Mouse (Mus musculus) heart, embryonic 10.5 days (tissue): ENCODE results near the gene Sbsn. TPM values are rescaled to one million over a fixed set of nuclear protein-coding genes. Genes with fewer than 3 reads are reported as not detected.

Source experiments
- DNase-seq: peaks from one replicate; pipeline ENCODE4 v3.0.0-alpha.2; 2017; ENCODE audit warnings: low spot score
- H3K27ac ChIP-seq: fragments of 300-500 bp; sonication (generic); 2 replicates; pipeline ENCODE4 v1.5.1; 2016; ENCODE audit warnings: mild to moderate bottlenecking
- H3K27me3 ChIP-seq: fragments of 300-500 bp; sonication (generic); 2 replicates; pipeline ENCODE4 v1.6.1; 2016; ENCODE audit warnings: mild to moderate bottlenecking; ENCODE audit not compliant: poor library complexity, insufficient read depth, severe bottlenecking
- H3K36me3 ChIP-seq: fragments of 300-500 bp; sonication (generic); 2 replicates; pipeline ENCODE4 v1.6.1; 2016; ENCODE audit warnings: mild to moderate bottlenecking, moderate library complexity
- H3K4me1 ChIP-seq: fragments of 300-500 bp; sonication (generic); 2 replicates; pipeline ENCODE4 v1.6.1; 2016; ENCODE audit warnings: mild to moderate bottlenecking
- H3K4me3 ChIP-seq: fragments of 300-500 bp; sonication (generic); 2 replicates; pipeline ENCODE4 v1.5.1; 2016; ENCODE audit warnings: mild to moderate bottlenecking, moderate library complexity
- H3K9me3 ChIP-seq: fragments of 300-500 bp; sonication (generic); 2 replicates; pipeline ENCODE4 v1.6.1; 2016; ENCODE audit warnings: mild to moderate bottlenecking, moderate library complexity
- WGBS: fragments of 180-500 bp; shearing (Covaris S2); methylation state at CpG from one replicate; pipeline ENCODE4 v1.1.7; 2016; 5-methylcytosine and 5-hydroxymethylcytosine counted together
- polyA plus RNA-seq: library from polyadenylated mRNA; unstranded; fragments of >200 nt; fragmentation: Nextera tagmentation; extraction: Ambion mirVana; gene quantifications from 2 replicates; pipeline ENCODE4 v1.2.1, GENCODE M21; 2016

Sbsn gene
- polyA plus RNA-seq, 1 experiment from 2014 or later, result 1.1 TPM

- no peaks in the 10 kb centered on the region for H3K9me3 ChIP-seq
- H3K27me3 ChIP-seq, result peaks cover 8% of the 10 kb centered on the region; the same call in 1 of the 2 replicates
- DNase-seq, result no peak
- H3K27ac ChIP-seq, result no peak overlapping the region
- H3K4me3 ChIP-seq, result no peak overlapping the region
- H3K4me1 ChIP-seq, result peaks cover 18% of the 10 kb centered on the region
- no peaks in the 10 kb centered on the region for H3K36me3 ChIP-seq
- 85% methylated on average over 4 of the region's 4 CpGs for WGBS
Observed at GRCm38 (mm10) chr7:30766408-30766807, 15.1 kb downstream of the Sbsn start.

- Histone ChIP-seq H3K9me3 (no peaks in the 10 kb centered on the region), H3K27ac (no peak overlapping the region), H3K4me3 (no peak overlapping the region), H3K27me3 (peaks cover 5% of the 10 kb centered on the region; the same call in 1 of the 2 replicates), H3K4me1 (peaks cover 13% of the 10 kb centered on the region), H3K36me3 (no peaks in the 10 kb centered on the region)
- 31% methylated on average over 9 of the region's 9 CpGs for WGBS
- DNase-seq, result no peak
Observed at GRCm38 (mm10) chr7:30769236-30769635, 18.0 kb downstream of the Sbsn start.

GRCm38 (mm10) chr7:30776104-30776503 is 24.8 kb downstream of the Sbsn start:
- no peaks in the 10 kb centered on the region for H3K27me3 ChIP-seq
- H3K9me3 ChIP-seq, result no peaks in the 10 kb centered on the region
- H3K27ac ChIP-seq, result no peak overlapping the region
- no peak overlapping the region for H3K4me3 ChIP-seq
- no peaks in the 10 kb centered on the region for H3K36me3 ChIP-seq
- no peaks in the 10 kb centered on the region for H3K4me1 ChIP-seq
- no peak for DNase-seq
- 78% methylated on average over 9 of the region's 9 CpGs for WGBS

- H3K27me3 ChIP-seq, result no peaks in the 10 kb centered on the region
- no peaks in the 10 kb centered on the region for H3K4me1 ChIP-seq
- H3K9me3 ChIP-seq, result no peaks in the 10 kb centered on the region
- H3K36me3 ChIP-seq, result no peaks in the 10 kb centered on the region
- H3K4me3 ChIP-seq, result no peak overlapping the region
- no peak overlapping the region for H3K27ac ChIP-seq
- WGBS, result 39% methylated on average over 7 of the region's 7 CpGs
- no peak for DNase-seq
Observed at GRCm38 (mm10) chr7:30777081-30777579, 25.9 kb downstream of the Sbsn start.

- no peaks in the 10 kb centered on the region for H3K36me3 ChIP-seq
- no peaks in the 10 kb centered on the region for H3K27me3 ChIP-seq
- H3K4me1 ChIP-seq, result no peaks in the 10 kb centered on the region
- no peak overlapping the region for H3K27ac ChIP-seq
- no peaks in the 10 kb centered on the region for H3K9me3 ChIP-seq
- no peak for DNase-seq
- 67% methylated on average over 1 of the region's 1 CpGs for WGBS
- H3K4me3 ChIP-seq, result no peak overlapping the region
Observed at GRCm38 (mm10) chr7:30777911-30778310, 26.6 kb downstream of the Sbsn start.

- WGBS, result 63% methylated on average over 4 of the region's 4 CpGs
Observed at GRCm38 (mm10) chr7:30781792-30782191, 30.5 kb downstream of the Sbsn start.

GRCm38 (mm10) chr7:30782658-30783057 is 31.4 kb downstream of the Sbsn start:
- Histone ChIP-seq H3K4me3 (no peak overlapping the region), H3K27ac (no peak overlapping the region), H3K9me3 (no peaks in the 10 kb centered on the region), H3K36me3 (no peaks in the 10 kb centered on the region), H3K4me1 (no peaks in the 10 kb centered on the region), H3K27me3 (peaks cover 12% of the 10 kb centered on the region; the same call in 1 of the 2 replicates)
- DNase-seq, result no peak
- 65% methylated on average over 3 of the region's 3 CpGs for WGBS

More at GRCm38 (mm10) chr7:30781792-30782191, 30.5 kb downstream of the Sbsn start:
- Histone ChIP-seq H3K4me3 (no peak overlapping the region), H3K27ac (no peak overlapping the region), H3K9me3 (no peaks in the 10 kb centered on the region), H3K36me3 (no peaks in the 10 kb centered on the region), H3K27me3 (peaks cover 3% of the 10 kb centered on the region; the same call in 1 of the 2 replicates), H3K4me1 (no peaks in the 10 kb centered on the region)
- no peak for DNase-seq

GRCm38 (mm10) chr7:30785154-30785553 is 33.9 kb downstream of the Sbsn start:
- Histone ChIP-seq H3K27ac (no peak overlapping the region), H3K4me3 (no peak overlapping the region), H3K36me3 (no peaks in the 10 kb centered on the region), H3K4me1 (no peaks in the 10 kb centered on the region), H3K27me3 (peaks cover 28% of the 10 kb centered on the region; the same call in 1 of the 2 replicates), H3K9me3 (no peaks in the 10 kb centered on the region)
- DNase-seq, result no peak
- 66% methylated on average over 1 of the region's 1 CpGs for WGBS

- Histone ChIP-seq H3K9me3 (no peaks in the 10 kb centered on the region), H3K36me3 (no peaks in the 10 kb centered on the region), H3K27ac (no peak overlapping the region), H3K4me1 (no peaks in the 10 kb centered on the region), H3K4me3 (no peak overlapping the region), H3K27me3 (peaks cover 33% of the 10 kb centered on the region; the same call in 1 of the 2 replicates)
- DNase-seq, result no peak
- 73% methylated on average over 13 of the region's 13 CpGs for WGBS
Observed at GRCm38 (mm10) chr7:30785721-30786546, 34.7 kb downstream of the Sbsn start.

GRCm38 (mm10) chr7:30787377-30788022 is 36.2 kb downstream of the Sbsn start, which contains the start of gene Krtdap:
TSS of gene Krtdap (plus strand) at chr7:30787896.
- Histone ChIP-seq H3K27ac (no peak within 1 kb of the TSS), H3K9me3 (no peaks in the 10 kb centered on the region), H3K4me3 (no peak within 1 kb of the TSS), H3K36me3 (no peaks in the 10 kb centered on the region), H3K27me3 (peaks cover 40% of the 10 kb centered on the region; the same call in 1 of the 2 replicates), H3K4me1 (no peaks in the 10 kb centered on the region)
- DNase-seq, result no peak
- 43% methylated on average over 15 of the region's 15 CpGs for WGBS

- 68% methylated on average over 10 of the region's 10 CpGs for WGBS
- no peak overlapping the region for H3K4me3 ChIP-seq
- H3K36me3 ChIP-seq, result no peaks in the 10 kb centered on the region
- no peak for DNase-seq
- no peaks in the 10 kb centered on the region for H3K9me3 ChIP-seq
- H3K27ac ChIP-seq, result no peak overlapping the region
- no peaks in the 10 kb centered on the region for H3K4me1 ChIP-seq
- peaks cover 40% of the 10 kb centered on the region; the same call in 1 of the 2 replicates for H3K27me3 ChIP-seq
Observed at GRCm38 (mm10) chr7:30790141-30790540, 38.9 kb downstream of the Sbsn start.

GRCm38 (mm10) chr7:30791921-30792320 is 40.6 kb downstream of the Sbsn start:
- whole genome bisulfite sequencing, result 17% methylated on average over 9 of the region's 9 CpGs
- no peak for DNase-seq

GRCm38 (mm10) chr7:30794921-30795320 is 43.6 kb downstream of the Sbsn start:
- Histone ChIP-seq H3K4me1 (0 out of 2 replicates have a peak, but pooled peaks cover 4% of the 10 kb centered on the region), H3K27ac (no peak overlapping the region), H3K27me3 (peaks cover 12% of the 10 kb centered on the region; the same call in 1 of the 2 replicates), H3K9me3 (no peaks in the 10 kb centered on the region), H3K4me3 (no peak overlapping the region), H3K36me3 (no peaks in the 10 kb centered on the region)
- DNase-seq, result no peak

More at GRCm38 (mm10) chr7:30791921-30792320, 40.6 kb downstream of the Sbsn start:
- H3K36me3 ChIP-seq, result no peaks in the 10 kb centered on the region
- H3K27me3 ChIP-seq, result peaks cover 35% of the 10 kb centered on the region; the same call in 1 of the 2 replicates
- H3K9me3 ChIP-seq, result no peaks in the 10 kb centered on the region
- no peak overlapping the region for H3K27ac ChIP-seq
- H3K4me3 ChIP-seq, result no peak overlapping the region
- H3K4me1 ChIP-seq, result no peaks in the 10 kb centered on the region
